Mouse (Mus musculus): Measurements from ENCODE around the gene Tenm3. TPM values are rescaled to one million over a fixed set of nuclear protein-coding genes. Genes with fewer than 3 reads are reported as not detected.

The Tenm3 gene
- polyA plus RNA-seq, 2 experiments from 2014 or later = 0.22 TPM; not detected in 1

- no peak for ATAC-seq
These were observed 188.2 kb downstream of the Tenm3 start for GRCm38 (mm10) chr8:48655381-48656043.

- ATAC-seq = no peak
These were observed 193.9 kb downstream of the Tenm3 start for GRCm38 (mm10) chr8:48649845-48650244.

GRCm38 (mm10) chr8:48649415-48649814 lies 194.3 kb downstream of the Tenm3 start:
- ATAC-seq = no peak

- no peak for ATAC-seq
These were observed 197.6 kb downstream of the Tenm3 start for GRCm38 (mm10) chr8:48646110-48646509.

GRCm38 (mm10) chr8:48638129-48638528 lies 205.6 kb downstream of the Tenm3 start:
- ATAC-seq = no peak

GRCm38 (mm10) chr8:48636979-48637378 lies 206.8 kb downstream of the Tenm3 start:
- ATAC-seq = no peak

GRCm38 (mm10) chr8:48635815-48636214 lies 207.9 kb downstream of the Tenm3 start:
- no peak for ATAC-seq

GRCm38 (mm10) chr8:48633426-48633825 lies 210.3 kb downstream of the Tenm3 start:
- no peak for ATAC-seq

- no peak for ATAC-seq
These were observed 221.1 kb downstream of the Tenm3 start for GRCm38 (mm10) chr8:48622517-48623153.

- ATAC-seq = no peak
These were observed 228.7 kb downstream of the Tenm3 start for GRCm38 (mm10) chr8:48615088-48615487.

GRCm38 (mm10) chr8:48611934-48612512 lies 231.7 kb downstream of the Tenm3 start:
- ATAC-seq = no peak

GRCm38 (mm10) chr8:48611126-48611525 lies 232.6 kb downstream of the Tenm3 start:
- no peak for ATAC-seq

- no peak for ATAC-seq
These were observed 233.4 kb downstream of the Tenm3 start for GRCm38 (mm10) chr8:48610316-48610715.

- no peak for ATAC-seq
These were observed 234.1 kb downstream of the Tenm3 start for GRCm38 (mm10) chr8:48609684-48610083.

GRCm38 (mm10) chr8:48604190-48604897 lies 239.4 kb downstream of the Tenm3 start:
- ATAC-seq = no peak

GRCm38 (mm10) chr8:48603165-48603840 lies 240.4 kb downstream of the Tenm3 start:
- ATAC-seq = no peak

GRCm38 (mm10) chr8:48601621-48602020 lies 242.1 kb downstream of the Tenm3 start:
- ATAC-seq = no peak

- no peak for ATAC-seq
These were observed 244.7 kb downstream of the Tenm3 start for GRCm38 (mm10) chr8:48599028-48599427.

GRCm38 (mm10) chr8:48596332-48596731 lies 247.4 kb downstream of the Tenm3 start:
- no peak for ATAC-seq

GRCm38 (mm10) chr8:48591818-48592217 lies 251.9 kb downstream of the Tenm3 start:
- no peak for ATAC-seq

GRCm38 (mm10) chr8:48579732-48580131 lies 264.0 kb downstream of the Tenm3 start:
- no peak for ATAC-seq

GRCm38 (mm10) chr8:48579144-48579543 lies 264.6 kb downstream of the Tenm3 start:
- ATAC-seq = no peak

- no peak for ATAC-seq
These were observed 270.8 kb downstream of the Tenm3 start for GRCm38 (mm10) chr8:48572941-48573340.

All from CD4-positive, CD25-positive, alpha-beta regulatory T cell, adult 4 months (primary cell).